Mouse (Mus musculus): Measurements from ENCODE around the gene Actr10. TPM values are rescaled to one million over a fixed set of nuclear protein-coding genes. Genes with fewer than 3 reads are reported as not detected.

Actr10 gene
- 374 TPM for polyA plus RNA-seq (2017; shearing (Covaris generic))

GRCm38 (mm10) chr12:70937571-70938384, at the start of gene Actr10:
Gene Actr10, plus strand, starts transcription at chr12:70937857.

GRCm38 (mm10) chr12:70974441-70975266, 37.0 kb downstream of the Actr10 start, which contains the start of gene Psma3:
Gene Psma3, plus strand, starts transcription at chr12:70974621.

Other genes starting within 250 kb of the Actr10 start
- 41.5 TPM for gene Frmd6, start 112.3 kb upstream of the Actr10 start, polyA plus RNA-seq (2017; shearing (Covaris generic))
- 439 TPM for gene Psma3, start 36.8 kb downstream of the Actr10 start, polyA plus RNA-seq (2017; shearing (Covaris generic))
- gene Arid4a, start 78.1 kb downstream of the Actr10 start, polyA plus RNA-seq (2017; shearing (Covaris generic)), result 164 TPM
- not detected for gene Tomm20l, start 173.6 kb downstream of the Actr10 start, polyA plus RNA-seq (2017; shearing (Covaris generic))
- 45.4 TPM for gene Timm9, start 198.8 kb downstream of the Actr10 start, polyA plus RNA-seq (2017; shearing (Covaris generic))
- gene 2700049A03Rik, start 199.0 kb downstream of the Actr10 start, polyA plus RNA-seq (2017; shearing (Covaris generic)), result 11.9 TPM

Measured in activated CD4-positive, CD25-positive, alpha-beta regulatory T cell, adult 9 weeks (primary cell).